Mouse (Mus musculus): Measurements from ENCODE around the gene Tubgcp2. TPM values are rescaled to one million over a fixed set of nuclear protein-coding genes. Genes with fewer than 3 reads are reported as not detected.

Gene Tubgcp2
- polyA plus RNA-seq, 2 experiments = 19.3 to 21.6 TPM

DNA sequence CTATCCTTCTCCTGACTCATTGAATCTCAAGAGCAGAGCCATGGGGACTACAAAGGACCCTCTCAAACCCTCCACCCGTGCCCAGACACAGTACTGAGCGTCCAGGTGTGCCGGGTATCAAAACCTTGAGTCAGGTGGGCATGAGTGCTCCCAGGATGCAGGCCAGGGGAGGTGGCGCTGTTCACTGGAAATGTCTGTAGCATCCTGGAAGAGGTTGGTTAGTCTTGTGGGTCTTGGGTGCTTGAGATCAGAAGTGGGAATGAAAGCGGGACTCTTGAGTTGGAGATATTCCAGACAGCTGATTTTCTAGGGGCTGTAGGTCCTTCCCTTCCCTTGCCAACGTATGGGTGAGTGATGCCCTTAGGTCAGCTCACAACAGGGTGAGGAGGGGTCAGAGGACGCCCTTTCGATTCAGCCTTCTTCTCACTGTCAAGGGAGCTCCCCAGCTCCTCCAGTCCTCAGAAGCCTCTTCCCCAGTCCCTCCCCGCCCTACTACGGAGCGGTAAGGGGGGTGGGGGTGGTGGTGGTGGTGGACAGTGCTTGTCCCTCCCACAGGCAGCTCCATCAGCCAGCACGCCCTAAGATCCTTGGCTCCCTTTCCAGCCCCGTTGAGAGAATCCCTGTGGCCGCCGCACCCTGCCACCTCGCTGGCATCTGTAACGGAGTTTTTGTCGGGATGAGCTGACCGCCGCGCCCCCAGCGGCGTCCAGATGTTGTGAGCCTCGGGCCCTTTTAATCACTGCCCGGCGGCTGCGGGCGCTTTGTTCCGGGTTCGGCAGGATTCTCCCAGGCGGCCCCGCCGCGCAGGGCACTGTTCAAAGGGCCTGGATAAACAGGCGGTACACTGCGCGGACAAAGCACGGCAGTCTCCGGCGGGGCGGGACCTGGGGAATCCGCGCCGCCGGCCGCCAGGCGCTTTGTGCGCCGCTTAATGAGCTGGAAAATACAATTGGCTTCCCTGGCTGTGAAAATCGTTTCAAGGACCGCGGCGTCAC, 21.2 kb upstream of the Tubgcp2 start:
- H3K4me2 ChIP-seq (ENCODE audit: low read depth) = peak overlapping the region; percentile 37
- H3K36me3 ChIP-seq (replicated peaks; ENCODE audit: control insufficient read depth, insufficient read depth, low read depth) = no peaks in the 10 kb centered on the region
- ATAC-seq (ENCODE audit: insufficient read depth) = no peak
- H3K27ac ChIP-seq = no peak overlapping the region
- 3% methylated on average over 53 of the region's 53 CpGs for whole genome bisulfite sequencing (ENCODE audit: insufficient replicate concordance)
- DNase-seq (ENCODE audit: low read depth in 3 of 3, low spot score in 3 of 3) = no peak
- no peak overlapping the region for H3K4me3 ChIP-seq (ENCODE audit: insufficient read depth in 1 of 2, low read depth in 2 of 2, low read length in 2 of 2)
- H3K9ac ChIP-seq (replicated peaks) = no peak overlapping the region
- H3K9me3 ChIP-seq (ENCODE audit: control insufficient read depth, low read length) = no peaks in the 10 kb centered on the region
- no peaks in the 10 kb centered on the region for H3K4me1 ChIP-seq (replicated peaks; ENCODE audit: control insufficient read depth in 2 of 2, insufficient read depth in 2 of 2, low read length in 1 of 2)
- peaks cover 70% of the 10 kb centered on the region for H3K27me3 ChIP-seq (ENCODE audit: control insufficient read depth, insufficient read depth, low read length)
- TF ChIP-seq CTCF (IDR thresholded peaks at IDR 0.05; ENCODE audit: low read depth) (no peak), EP300 (IDR thresholded peaks at IDR 0.05; ENCODE audit: low read depth) (no peak)

- no peak overlapping the region for H3K4me3 ChIP-seq (ENCODE audit: insufficient read depth in 1 of 2, low read depth in 2 of 2, low read length in 2 of 2)
- no peak overlapping the region for H3K4me2 ChIP-seq (ENCODE audit: low read depth)
- TF ChIP-seq EP300 (IDR thresholded peaks at IDR 0.05; ENCODE audit: low read depth) (no peak), CTCF (IDR thresholded peaks at IDR 0.05; ENCODE audit: low read depth) (no peak)
- H3K36me3 ChIP-seq (replicated peaks; ENCODE audit: control insufficient read depth, insufficient read depth, low read depth) = no peaks in the 10 kb centered on the region
- no peak overlapping the region for H3K9ac ChIP-seq (replicated peaks)
- WGBS (ENCODE audit: insufficient replicate concordance) = 52% methylated on average over 4 of the region's 4 CpGs
- ATAC-seq (ENCODE audit: insufficient read depth) (no peak), DNase-seq (ENCODE audit: low read depth in 3 of 3, low spot score in 3 of 3) (no peak)
- peaks cover 65% of the 10 kb centered on the region for H3K27me3 ChIP-seq (ENCODE audit: control insufficient read depth, insufficient read depth, low read length)
- H3K27ac ChIP-seq = no peak overlapping the region
- no peaks in the 10 kb centered on the region for H3K9me3 ChIP-seq (ENCODE audit: control insufficient read depth, low read length)
- no peaks in the 10 kb centered on the region for H3K4me1 ChIP-seq (replicated peaks; ENCODE audit: control insufficient read depth in 2 of 2, insufficient read depth in 2 of 2, low read length in 1 of 2)
These were observed 17.7 kb upstream of the Tubgcp2 start for GRCm38 (mm10) chr7:140054124-140054523.

GRCm38 (mm10) chr7:140049115-140049689, 12.7 kb upstream of the Tubgcp2 start:
- peaks cover 79% of the 10 kb centered on the region for H3K27me3 ChIP-seq (ENCODE audit: control insufficient read depth, insufficient read depth, low read length)
- TF ChIP-seq EP300 (IDR thresholded peaks at IDR 0.05; ENCODE audit: low read depth) (no peak), CTCF (IDR thresholded peaks at IDR 0.05; ENCODE audit: low read depth) (no peak)

GRCm38 (mm10) chr7:140048361-140049114, 12.1 kb upstream of the Tubgcp2 start, which contains the start of gene Msx3:
Msx3 (minus strand) TSS chr7:140049089.
- H3K4me1 ChIP-seq (replicated peaks; ENCODE audit: control insufficient read depth in 2 of 2, insufficient read depth in 2 of 2, low read length in 1 of 2) = no peaks in the 10 kb centered on the region
- peak within 1 kb of the TSS; percentile 22 to 30 for H3K4me3 ChIP-seq (ENCODE audit: insufficient read depth in 1 of 2, low read depth in 2 of 2, low read length in 2 of 2)
- H3K27ac ChIP-seq = no peak within 1 kb of the TSS
- H3K9me3 ChIP-seq (ENCODE audit: control insufficient read depth, low read length) = no peaks in the 10 kb centered on the region
- no peaks in the 10 kb centered on the region for H3K36me3 ChIP-seq (replicated peaks; ENCODE audit: control insufficient read depth, insufficient read depth, low read depth)
- H3K27me3 ChIP-seq (ENCODE audit: control insufficient read depth, insufficient read depth, low read length) = peaks cover 79% of the 10 kb centered on the region
- WGBS (ENCODE audit: insufficient replicate concordance) = 2% methylated on average over 56 of the region's 56 CpGs
- TF ChIP-seq CTCF (IDR thresholded peaks at IDR 0.05; ENCODE audit: low read depth) (no peak), EP300 (IDR thresholded peaks at IDR 0.05; ENCODE audit: low read depth) (no peak)
- peak within 1 kb of the TSS; percentile 46 for H3K4me2 ChIP-seq (ENCODE audit: low read depth)
- DNase-seq (ENCODE audit: low read depth in 3 of 3, low spot score in 3 of 3) (no peak), ATAC-seq (ENCODE audit: insufficient read depth) (no peak)
- no peak within 1 kb of the TSS for H3K9ac ChIP-seq (replicated peaks)

More at GRCm38 (mm10) chr7:140049115-140049689, 12.7 kb upstream of the Tubgcp2 start:
- H3K4me3 ChIP-seq (ENCODE audit: insufficient read depth in 1 of 2, low read depth in 2 of 2, low read length in 2 of 2) = peak overlapping the region; percentile 22 to 30
- H3K4me2 ChIP-seq (ENCODE audit: low read depth) = peak overlapping the region; percentile 46
- H3K9ac ChIP-seq (replicated peaks) = no peak overlapping the region
- DNase-seq (ENCODE audit: low read depth in 3 of 3, low spot score in 3 of 3) = no peak
- no peak for ATAC-seq (ENCODE audit: insufficient read depth)
- H3K36me3 ChIP-seq (replicated peaks; ENCODE audit: control insufficient read depth, insufficient read depth, low read depth) = no peaks in the 10 kb centered on the region
- WGBS (ENCODE audit: insufficient replicate concordance) = 1% methylated on average over 34 of the region's 34 CpGs
- H3K9me3 ChIP-seq (ENCODE audit: control insufficient read depth, low read length) = no peaks in the 10 kb centered on the region
- H3K4me1 ChIP-seq (replicated peaks; ENCODE audit: control insufficient read depth in 2 of 2, insufficient read depth in 2 of 2, low read length in 1 of 2) = no peaks in the 10 kb centered on the region
- H3K27ac ChIP-seq = no peak overlapping the region
